Mouse (Mus musculus) small intestine, adult 2 months (tissue): ENCODE results near the gene Thbs3.
A peak's percentile ranks its signal among the peaks of the same experiment; 100 is the strongest.

Experiments
- CTCF ChIP-seq: fragments of 200-500 bp; IDR thresholded peaks from 2 replicates; pipeline ENCODE4 v1.5.1; 2012; ENCODE audit warnings: low read depth, mild to moderate bottlenecking, control low read depth, inconsistent platforms, low read length, moderate library complexity, mixed read lengths; ENCODE audit not compliant: insufficient replicate concordance, insufficient read length; ENCODE audit errors: extremely low read depth
- POLR2A ChIP-seq: fragments of 200-500 bp; IDR thresholded peaks from 2 replicates; pipeline ENCODE4 v1.6.1; 2012; ENCODE audit warnings: low read depth, mild to moderate bottlenecking, control low read depth, inconsistent platforms, low read length, moderate library complexity

DNA sequence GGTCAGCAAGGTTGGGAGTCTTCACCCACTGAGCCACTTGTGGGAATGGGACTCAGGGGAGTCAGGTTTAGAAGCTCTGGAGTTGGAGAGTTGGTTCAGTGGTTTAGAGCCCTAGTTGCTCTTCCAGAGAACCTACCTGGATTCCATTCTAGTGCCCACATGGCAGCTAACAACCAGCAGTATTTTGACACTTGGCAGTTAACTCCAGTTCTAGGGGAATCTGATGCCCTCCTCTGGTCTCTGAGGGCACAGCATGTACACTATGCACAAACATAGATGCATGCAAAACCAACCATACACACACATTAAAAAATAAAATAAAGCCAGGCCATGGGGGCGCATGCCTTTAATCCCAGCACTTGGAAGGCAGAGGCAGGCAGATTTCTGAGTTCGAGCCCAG, 21.1 kb upstream of the Thbs3 start:
- TF ChIP-seq CTCF (peak; percentile 18; the same call in 1 of the 2 replicates), POLR2A (no peak)
